Mouse (Mus musculus) inflammation-experienced regulatory T-cells, adult 6 months (primary cell): ENCODE results near the gene Gm13889. TPM values are rescaled to one million over a fixed set of nuclear protein-coding genes. Genes with fewer than 3 reads are reported as not detected.

Experiments used
- ATAC-seq: one replicate; pipeline ENCODE4 v1.8.0; 2017
- polyA plus RNA-seq, 3 experiments: library from polyadenylated mRNA; unstranded; fragments of 100-300 nt; shearing (Covaris generic); gene quantifications; one replicate each; pipeline ENCODE4 v1.2.1; 2017

The Gm13889 gene
- polyA plus RNA-seq, 3 experiments from 2014 or later, result not detected

DNA sequence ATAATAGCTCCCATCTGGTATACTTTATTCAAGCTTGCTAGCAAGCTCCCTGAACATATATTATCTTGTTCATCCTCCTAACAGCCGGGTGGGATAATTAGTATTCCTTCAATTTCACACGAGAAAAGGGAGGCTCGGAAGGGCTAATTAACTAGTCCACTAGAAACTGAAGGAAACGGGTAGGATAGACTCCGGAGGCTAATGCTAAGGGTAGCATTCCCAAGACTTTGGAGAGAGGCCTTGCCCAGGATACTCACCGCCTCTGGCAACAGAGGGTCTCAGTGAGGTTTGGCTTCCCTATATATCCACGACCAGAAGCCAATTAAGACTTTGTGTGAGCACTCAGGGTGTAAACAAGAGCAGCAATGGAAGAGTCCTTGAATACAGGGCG is 779 bp upstream of the Gm13889 start:
- ATAC-seq, result no peak

GRCm38 (mm10) chr2:93956331-93956801 is 635 bp downstream of the Gm13889 start:
- ATAC-seq, result no peak

DNA sequence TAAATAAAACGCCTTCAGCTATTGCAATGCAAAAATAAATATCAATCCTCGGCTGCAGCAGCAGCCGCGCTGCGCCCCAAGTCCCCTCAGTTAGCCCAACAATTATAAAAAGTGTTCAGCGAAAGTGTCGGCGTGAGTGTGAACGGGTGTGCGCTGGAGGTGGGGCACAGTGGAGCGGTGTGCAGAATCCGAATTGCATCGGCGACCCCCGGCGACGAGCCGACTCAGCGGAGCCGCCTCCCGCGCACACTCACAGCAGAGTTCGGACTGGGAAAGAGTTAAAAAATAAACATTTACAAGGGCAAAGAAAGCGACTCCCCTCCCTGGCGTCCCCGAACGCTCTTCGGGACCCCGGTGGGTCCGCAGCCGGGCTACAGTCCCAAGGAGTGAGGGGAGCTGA is 1.1 kb downstream of the Gm13889 start:
- ATAC-seq, result no peak

- ATAC-seq, result no peak
These were observed 2.0 kb downstream of the Gm13889 start for GRCm38 (mm10) chr2:93954781-93955578.

DNA sequence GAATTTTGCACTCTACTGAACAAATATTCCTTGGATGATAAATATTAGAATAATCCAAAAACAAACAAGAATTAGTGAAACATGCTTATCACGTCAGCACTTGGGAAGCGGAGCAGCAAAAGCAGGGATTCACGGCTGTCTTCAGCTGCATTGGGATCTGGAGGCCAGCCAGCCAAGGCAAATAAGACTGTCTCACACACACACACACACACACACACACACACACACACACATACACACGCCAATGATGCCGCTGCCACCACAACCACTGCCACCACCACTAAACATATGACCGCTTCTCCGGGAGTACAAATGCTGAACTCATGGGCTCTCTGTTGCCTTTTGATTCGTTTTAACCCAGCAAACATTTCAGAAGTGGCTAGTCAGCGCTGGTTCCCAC is 3.3 kb downstream of the Gm13889 start:
- ATAC-seq, result no peak

DNA sequence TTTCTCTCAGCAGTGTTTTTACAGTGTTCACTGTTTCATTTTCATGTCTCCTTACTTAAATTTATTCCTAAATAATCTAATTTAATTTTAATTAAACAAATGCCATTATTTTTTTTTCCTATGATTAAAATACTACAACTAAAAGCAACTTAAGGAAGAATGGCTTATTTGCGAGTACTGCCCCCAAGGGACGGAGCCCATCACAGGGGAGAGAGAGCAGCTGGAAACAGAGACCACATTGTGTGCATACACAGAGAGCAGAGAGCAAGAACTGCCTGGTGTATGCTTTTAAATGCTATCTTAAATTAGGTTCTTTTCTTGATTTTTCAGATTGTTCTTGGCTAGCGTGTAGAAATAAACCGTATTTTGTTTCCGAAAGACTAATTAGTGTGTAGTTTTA is 10.0 kb downstream of the Gm13889 start:
- no peak for ATAC-seq

DNA sequence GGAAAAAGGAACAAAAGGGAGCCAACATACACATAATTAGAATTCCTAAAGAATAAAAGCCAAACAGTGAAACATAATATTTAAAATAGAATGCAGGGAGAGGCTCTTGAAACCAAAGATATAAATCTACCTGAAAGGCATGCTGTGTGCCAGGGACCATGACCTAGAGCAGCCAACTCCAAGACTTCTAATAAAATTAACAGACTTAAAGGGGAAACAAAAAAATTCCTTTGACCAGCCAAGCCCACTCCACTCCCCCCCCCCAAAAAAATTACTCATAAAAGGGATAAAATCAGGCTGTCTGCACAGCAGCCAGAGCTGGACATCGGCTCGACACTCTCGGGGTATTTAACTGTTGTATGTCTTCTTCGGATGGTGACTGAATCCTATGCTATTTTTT is 12.1 kb downstream of the Gm13889 start:
- no peak for ATAC-seq

DNA sequence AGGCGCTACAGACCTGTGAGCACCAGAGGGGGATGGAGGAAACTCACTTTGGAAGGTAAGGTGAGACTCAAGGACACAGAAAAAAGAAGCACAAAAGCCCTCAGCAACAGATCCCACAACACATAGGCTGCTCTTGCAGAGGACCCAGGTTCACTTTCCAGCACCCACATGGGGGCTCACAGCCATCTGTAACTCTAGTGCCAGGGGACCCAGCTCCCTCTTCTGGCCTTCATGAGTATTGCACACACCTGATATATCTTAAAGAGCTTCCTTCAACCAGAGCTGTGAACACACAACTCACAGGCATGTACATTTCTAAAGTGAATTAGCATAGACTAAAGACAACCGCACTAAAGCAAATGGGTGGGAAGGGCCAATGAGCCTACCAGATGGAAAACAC is 12.9 kb downstream of the Gm13889 start:
- ATAC-seq, result no peak

DNA sequence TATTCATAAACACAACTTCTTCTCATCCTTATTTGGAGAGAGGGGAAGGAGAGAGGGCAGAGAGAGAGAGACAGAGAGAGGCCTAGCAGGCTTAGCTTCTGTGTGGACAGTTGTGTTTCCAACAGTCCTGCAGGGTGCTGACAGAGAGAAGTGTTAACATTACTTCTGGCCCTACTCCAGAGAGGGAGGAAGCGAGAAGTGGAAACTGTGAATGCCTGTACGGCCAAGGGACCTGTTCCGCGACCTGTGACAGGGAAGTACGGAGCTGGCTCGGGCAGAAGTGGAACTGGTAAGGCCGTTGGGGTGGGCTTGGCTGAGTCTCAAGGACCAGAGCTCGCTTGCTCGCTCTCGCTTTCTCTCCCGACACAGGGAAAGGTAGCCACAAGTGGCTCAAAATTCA is 15.3 kb downstream of the Gm13889 start:
- no peak for ATAC-seq

DNA sequence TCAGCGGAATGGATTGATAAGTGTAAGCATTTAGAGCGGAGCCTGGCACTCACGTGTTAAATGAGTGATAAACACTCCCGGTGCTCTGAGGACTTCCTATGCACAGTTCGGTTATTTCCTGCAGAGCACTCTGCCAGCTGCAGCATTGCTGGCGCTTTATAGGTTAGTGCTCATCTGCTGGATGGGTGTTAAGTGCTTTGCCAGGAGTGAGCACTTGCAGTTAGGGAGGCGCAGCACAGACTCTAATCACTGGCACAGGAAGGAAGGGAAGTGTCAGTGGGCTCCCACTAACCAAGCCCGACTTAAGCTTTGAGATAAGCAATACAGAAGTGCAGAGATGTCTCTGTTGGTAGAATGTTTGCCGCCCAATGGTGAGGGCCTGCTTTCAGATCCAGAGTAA is 18.5 kb downstream of the Gm13889 start:
- ATAC-seq, result no peak

DNA sequence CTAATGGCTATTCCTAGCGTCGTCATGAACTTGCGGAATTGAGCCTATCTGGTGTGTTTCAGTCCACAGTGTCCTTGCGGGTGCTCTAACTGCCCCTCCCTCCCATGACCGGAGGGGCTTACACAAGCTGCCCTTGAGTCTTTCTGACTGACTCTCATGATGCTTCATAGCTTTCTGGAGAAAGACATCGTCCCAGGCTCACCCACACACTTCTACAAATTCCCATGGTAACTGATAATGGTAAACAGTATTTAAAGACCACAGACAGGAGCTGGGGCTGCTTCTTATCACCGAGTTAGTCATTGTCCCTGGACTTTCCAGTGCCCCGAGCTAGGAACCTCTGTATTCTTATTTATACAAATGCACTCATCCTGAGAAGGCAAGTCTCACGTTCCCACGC is 28.1 kb downstream of the Gm13889 start:
- ATAC-seq, result no peak

GRCm38 (mm10) chr2:93927701-93928437 is 29.1 kb downstream of the Gm13889 start:
- ATAC-seq, result no peak

DNA sequence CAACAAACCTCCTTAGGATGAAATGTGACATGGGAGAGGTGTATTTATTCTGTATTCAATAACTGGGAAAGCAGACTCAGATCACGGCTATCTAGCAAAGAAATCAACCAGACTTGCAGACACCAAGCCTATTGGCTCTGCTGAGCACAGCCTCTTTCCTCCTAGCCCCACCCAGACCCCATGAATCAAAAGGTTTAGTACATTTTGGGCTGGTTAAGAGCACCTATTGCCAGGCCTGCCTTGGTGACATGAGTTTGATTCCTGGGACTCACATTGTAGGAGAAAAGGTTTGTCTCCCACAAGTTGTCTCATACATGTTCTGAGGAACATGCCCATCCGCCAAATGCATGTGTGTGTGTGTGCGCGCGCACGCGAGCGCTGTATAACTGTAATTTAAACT is 30.9 kb downstream of the Gm13889 start:
- no peak for ATAC-seq

GRCm38 (mm10) chr2:93919093-93919492 is 37.9 kb downstream of the Gm13889 start:
- no peak for ATAC-seq

GRCm38 (mm10) chr2:93913552-93913951 is 43.4 kb downstream of the Gm13889 start:
- no peak for ATAC-seq

- no peak for ATAC-seq
These were observed 45.1 kb downstream of the Gm13889 start for GRCm38 (mm10) chr2:93911942-93912341.

DNA sequence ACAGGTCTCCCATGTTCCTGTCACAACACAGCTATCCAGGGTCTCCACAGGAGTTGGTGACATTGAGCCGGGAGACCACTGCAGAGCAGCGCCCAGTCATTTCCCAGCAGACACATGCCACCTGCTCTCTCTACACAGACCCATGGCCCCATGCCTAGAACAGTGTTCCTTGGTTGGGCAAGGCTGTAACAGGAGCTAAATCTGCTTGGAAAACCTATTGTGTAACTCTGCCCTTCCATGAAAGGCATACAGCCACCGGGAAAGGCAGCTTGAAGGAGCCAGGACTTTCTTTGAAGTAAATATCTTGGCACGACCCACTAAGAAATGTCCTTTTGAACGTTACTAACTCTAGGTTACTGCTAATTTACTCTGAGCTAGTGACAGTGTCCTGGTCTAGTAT is 47.3 kb downstream of the Gm13889 start:
- ATAC-seq, result no peak

GRCm38 (mm10) chr2:93907519-93908294 is 49.3 kb downstream of the Gm13889 start:
- ATAC-seq, result no peak

GRCm38 (mm10) chr2:93906316-93906715 is 50.7 kb downstream of the Gm13889 start:
- ATAC-seq, result no peak
